Mouse (Mus musculus): ENCODE results near the gene Rln1. TPM values are rescaled to one million over a fixed set of nuclear protein-coding genes. Genes with fewer than 3 reads are reported as not detected.

The Rln1 gene
- not detected in 2 replicates for polyA plus RNA-seq (2012; rRNA removed)

DNA sequence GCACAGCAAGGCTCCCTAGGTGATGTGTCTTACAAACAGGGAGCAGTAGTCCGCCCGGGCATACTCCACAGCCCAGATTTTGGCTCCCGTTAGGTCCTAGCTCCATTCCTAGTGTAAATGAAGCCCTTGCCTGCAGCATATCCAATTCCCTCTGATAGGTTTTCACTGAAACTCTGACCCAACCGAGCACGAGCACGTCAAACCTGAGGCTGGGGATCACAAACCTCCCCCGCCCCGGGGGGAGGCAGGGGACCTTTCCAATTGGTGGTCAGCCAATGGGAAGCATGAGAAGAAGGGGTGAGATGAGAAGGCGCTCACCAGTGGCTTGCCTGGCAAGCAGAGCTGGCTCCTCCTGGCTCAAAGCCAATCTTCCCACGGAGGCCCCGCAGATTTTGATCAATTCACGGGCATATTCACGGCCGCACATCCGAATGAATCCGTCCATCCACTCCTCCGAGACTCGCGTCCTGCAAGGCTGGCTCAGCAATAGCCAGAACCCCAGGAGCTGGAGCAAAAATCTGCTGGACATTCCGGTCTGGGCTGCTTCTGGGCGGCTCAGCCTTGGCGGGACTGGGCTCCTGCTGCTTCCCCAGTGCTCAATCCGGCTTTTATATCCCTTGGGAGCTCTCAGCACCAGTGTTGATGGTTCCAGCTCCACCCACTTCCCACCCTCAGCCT, at the start of gene Rln1:
Gene Rln1 (minus strand): TSS at position 603 of the 678 bp plus-strand sequence.

GRCm38 (mm10) chr19:29366969-29367622, 32.6 kb upstream of the Rln1 start, which contains the start of the genes Plgrkt and Cd274:
Gene Plgrkt (minus strand): TSS chr19:29367390.
Gene Cd274 (plus strand): TSS chr19:29367455.

DNA sequence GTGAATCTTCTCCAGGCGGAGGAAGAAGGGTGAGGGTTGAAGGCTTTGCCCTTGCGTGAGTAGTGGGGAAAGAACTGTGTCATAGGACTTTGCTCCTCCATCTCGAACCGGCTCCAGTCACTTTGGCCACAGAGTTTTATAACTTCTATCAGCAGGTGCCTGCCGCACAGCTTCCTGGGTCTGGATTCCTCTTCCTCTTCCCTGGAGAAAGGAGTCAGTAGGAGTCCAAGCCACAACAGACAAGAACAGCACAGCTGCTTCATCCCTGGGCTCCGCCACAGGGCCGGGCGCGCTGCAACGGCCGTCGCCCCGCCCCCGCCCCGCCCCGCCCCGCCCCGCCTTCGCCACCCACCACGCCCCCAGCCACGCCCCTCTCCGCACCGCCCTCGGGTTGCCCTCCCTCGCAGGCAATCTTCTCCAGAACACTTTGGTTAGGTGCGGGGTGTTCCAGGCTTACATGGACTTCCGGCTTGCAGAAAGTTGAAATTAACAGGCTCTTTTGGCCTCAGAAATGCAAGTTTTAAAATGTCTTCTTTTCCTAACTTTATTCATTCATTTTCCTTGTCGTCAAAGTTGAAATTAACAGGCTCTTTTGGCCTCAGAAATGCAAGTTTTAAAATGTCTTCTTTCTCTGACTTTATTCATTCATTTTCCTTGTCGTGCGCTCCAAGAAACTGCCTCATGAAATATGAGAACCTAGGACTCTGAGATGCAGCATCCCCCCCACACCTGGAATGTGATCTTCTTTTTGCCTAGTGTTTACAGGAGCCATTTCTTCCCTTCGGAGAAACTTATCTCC, 9.2 kb downstream of the Rln1 start, which contains the start of gene Insl6:
Gene Insl6 (minus strand): TSS at position 304 of the 799 bp plus-strand sequence.

Other genes with a start within 250 kb of the Rln1 start
- gene Rcl1, start 233.3 kb downstream of the Rln1 start, polyA plus RNA-seq (2012; rRNA removed): 9.7 and 13.4 TPM in 2 replicates
- 6.7 and 7.3 TPM in 2 replicates for gene Jak2, start 82.8 kb downstream of the Rln1 start, polyA plus RNA-seq (2012; rRNA removed)
- gene Insl6, start 9.3 kb downstream of the Rln1 start, polyA plus RNA-seq (2012; rRNA removed): 2.0 and 3.3 TPM in 2 replicates
- 32.8 and 34.5 TPM in 2 replicates for gene Plgrkt, start 32.7 kb upstream of the Rln1 start, polyA plus RNA-seq (2012; rRNA removed)
- gene Cd274, start 32.8 kb upstream of the Rln1 start, polyA plus RNA-seq (2012; rRNA removed): 1.4 and 2.1 TPM in 2 replicates
- gene Pdcd1lg2, start 76.2 kb upstream of the Rln1 start, polyA plus RNA-seq (2012; rRNA removed): 0.16 and 0.21 TPM in 2 replicates
- gene Ric1, start 187.6 kb upstream of the Rln1 start, polyA plus RNA-seq (2012; rRNA removed): 5.0 and 5.8 TPM in 2 replicates